ENCODE assay signal across 9 mouse cellular contexts in genomic region chr5:24674238-24674637, GRCm38 (mm10). TPM values are rescaled to one million over a fixed set of nuclear protein-coding genes. Genes with fewer than 3 reads are reported as not detected.
DNase-seq lines count a peak whose midpoint lies in the region; ATAC-seq and TF ChIP-seq lines count a peak whose summit lies in the region.
"Had no signal": no experiment of that assay in that cellular context is flagged by ENCODE, and none has a peak within 500 bp of the region (broad histone marks: within the 10 kb centered on the region; RNA-seq: fewer than 3 reads in every experiment).

No protein-coding gene starts in this region.

- H3K27me3 ChIP-seq in cerebellum, adult 2 months (ENCODE audit: control insufficient read depth, insufficient read depth, low read length): no peaks in the 10 kb centered on the region
- no peaks in the 10 kb centered on the region for H3K27me3 ChIP-seq in hindbrain, embryonic 16.5 days (replicated peaks; ENCODE audit: control insufficient read depth, insufficient read depth, low read length)

- TF ChIP-seq CTCF in cerebellum, adult 2 months (IDR thresholded peaks at IDR 0.05; ENCODE audit: borderline replicate concordance, insufficient read depth, low read depth, low read length): peak; percentile 97

- no peak overlapping the region for H3K9ac ChIP-seq in hindbrain, embryonic 16.5 days (ENCODE audit: low read depth, low read length)

- no peak overlapping the region for H3K4me3 ChIP-seq in cerebellum, adult 2 months (replicated peaks; ENCODE audit: insufficient read depth, low read depth, low read length)
- no peak overlapping the region for H3K4me3 ChIP-seq in hindbrain, embryonic 16.5 days (ENCODE audit: low read length)

- H3K27ac ChIP-seq in cerebellum, adult 2 months (ENCODE audit: insufficient read depth, low read length): no peak overlapping the region
- H3K27ac ChIP-seq in hindbrain, embryonic 16.5 days (ENCODE audit: low read depth, low read length): no peak overlapping the region
- H3K27ac ChIP-seq: macrophage had no signal

- no peak for TF ChIP-seq POLR2A in cerebellum, adult 2 months (IDR thresholded peaks at IDR 0.05; ENCODE audit: borderline replicate concordance, insufficient read depth, low read length)

- H3K36me3 ChIP-seq in hindbrain, embryonic 16.5 days (ENCODE audit: control insufficient read depth, insufficient read depth, low read length): no peaks in the 10 kb centered on the region

- H3K4me2 ChIP-seq in hindbrain, embryonic 16.5 days (ENCODE audit: low read length): no peak overlapping the region

- H3K9me3 ChIP-seq in hindbrain, embryonic 16.5 days (ENCODE audit: control insufficient read depth, low read length): no peaks in the 10 kb centered on the region; the same call in 1 of the 2 replicates

- 17% methylated on average over 4 of the region's 4 CpGs for WGBS in cerebellum, adult 2 months
- WGBS in hindbrain, embryonic 16.5 days: 29% methylated on average over 4 of the region's 4 CpGs

- ATAC-seq in hindbrain, embryonic 16.5 days: peak; percentile 83
- peak; percentile 99 for ATAC-seq in megakaryocyte progenitor cell, adult 5-6 weeks (replicated peaks; ENCODE audit: poor library complexity)

- peak; percentile 88 for DNase-seq in NIH3T3 (ENCODE audit: low read depth)
- peak; percentile 82 to 91 for DNase-seq in cerebellum, adult 2 months
- DNase-seq in forelimb bud, embryonic 11.5 days (ENCODE audit: low read depth, low spot score): peak; percentile 81
- DNase-seq in layer of hippocampus, postnatal 25 days (ENCODE audit: extremely low spot score in 1 of 2, low spot score in 1 of 2): peak; percentile 77 to 96
- peak; percentile 72 for DNase-seq in right cerebral cortex, postnatal 14 days
- peak; percentile 78 to 81 for DNase-seq in urinary bladder, postnatal 36 days (ENCODE audit: low spot score in 2 of 2)

- H3K4me1 ChIP-seq in cerebellum, adult 2 months (ENCODE audit: control insufficient read depth, insufficient read depth, low read length): no peaks in the 10 kb centered on the region
- no peaks in the 10 kb centered on the region for H3K4me1 ChIP-seq in hindbrain, embryonic 16.5 days (ENCODE audit: control insufficient read depth, insufficient read depth, low read depth, low read length)

RNA-seq across cellular contexts. Expression of gene Nub1, which starts 11.1 kb away (rescaled TPM):
- polyA plus RNA-seq in cerebellum, adult 2 months (2012; rRNA removed): 79.0 and 80.4 TPM in 2 replicates
- polyA plus RNA-seq in hindbrain, embryonic 16.5 days (2015; fragmentation: Nextera tagmentation; extraction: Ambion mirVana): 48.8 and 49.5 TPM in 2 replicates
- total RNA-seq in layer of hippocampus, postnatal 25 days (2021): 10 to 100 TPM; 65.8 to 70.7 TPM
- total RNA-seq in megakaryocyte progenitor cell, adult 5-6 weeks (2015): 21.6 and 26.5 TPM in 2 replicates
- total RNA-seq in megakaryocyte progenitor cell, adult 5-6 weeks (2017): 33.2 and 40.2 TPM in 2 replicates

RNA-seq across cellular contexts. Expression of gene Smarcd3, which starts 50.0 kb away (rescaled TPM):
- 89.9 and 102 TPM in 2 replicates for polyA plus RNA-seq in cerebellum, adult 2 months (2012; rRNA removed)
- polyA plus RNA-seq in hindbrain, embryonic 16.5 days (2015; fragmentation: Nextera tagmentation; extraction: Ambion mirVana): 128 and 133 TPM in 2 replicates
- total RNA-seq in layer of hippocampus, postnatal 25 days (2021): 10 to 100 TPM; 91.4 to 93.2 TPM
- not detected in 2 replicates for total RNA-seq in megakaryocyte progenitor cell, adult 5-6 weeks (2015)
- total RNA-seq in megakaryocyte progenitor cell, adult 5-6 weeks (2017): 0.08 TPM in 1 of 2 replicates, not detected in the other

RNA-seq across cellular contexts. Expression of gene Wdr86, which starts 56.3 kb away (rescaled TPM):
- 1.5 and 3.6 TPM in 2 replicates for polyA plus RNA-seq in cerebellum, adult 2 months (2012; rRNA removed)
- 8.0 and 10.7 TPM in 2 replicates for polyA plus RNA-seq in hindbrain, embryonic 16.5 days (2015; fragmentation: Nextera tagmentation; extraction: Ambion mirVana)
- total RNA-seq in layer of hippocampus, postnatal 25 days (2021): 1 to 10 TPM in 1 of 2 experiments, under 1 TPM in 1; 0.79 to 1.3 TPM
- total RNA-seq in megakaryocyte progenitor cell, adult 5-6 weeks (2015): 0.07 and 0.64 TPM in 2 replicates
- total RNA-seq in megakaryocyte progenitor cell, adult 5-6 weeks (2017): 0.95 TPM in 1 of 2 replicates, not detected in the other
- polyA plus RNA-seq: macrophage had no signal

Comparison
In these comparisons a context has a peak if more than half of its experiments do, and no peak if none do; other contexts are left out.
1. RNA of gene Smarcd3, which starts 50.0 kb away (total RNA-seq): 91.4 to 93.2 TPM in layer of hippocampus, postnatal 25 days; 0.08 TPM in megakaryocyte progenitor cell, adult 5-6 weeks; every median in the first group is over 10 times any median in the second.
2. Peak in every context shown above with its lines, with median percentiles within 50 percentile points of each other: DNase-seq.